In genomic region chr13:51842191-51842590, GRCm38 (mm10) we compare ENCODE assay signal across 10 mouse cellular contexts. TPM values are rescaled to one million over a fixed set of nuclear protein-coding genes. Genes with fewer than 3 reads are reported as not detected.
DNase-seq lines count a peak whose midpoint lies in the region; ATAC-seq and TF ChIP-seq lines count a peak whose summit lies in the region.
"Had no signal": no experiment of that assay in that cellular context is flagged by ENCODE, and none has a peak within 500 bp of the region (broad histone marks: within the 10 kb centered on the region; RNA-seq: fewer than 3 reads in every experiment).

No protein-coding gene starts in this region.

- no peaks in the 10 kb centered on the region for H3K9me3 ChIP-seq in forebrain, embryonic 11.5 days (ENCODE audit: control insufficient read depth, low read length)
- H3K9me3 ChIP-seq in forebrain, postnatal 0 days (ENCODE audit: low read length) = no peaks in the 10 kb centered on the region
- no peaks in the 10 kb centered on the region for H3K9me3 ChIP-seq in megakaryocyte, embryonic 14.5 days
- H3K9me3 ChIP-seq in intestine, embryonic 16.5 days (ENCODE audit: control insufficient read depth, low read length) = no peaks in the 10 kb centered on the region
- no peaks in the 10 kb centered on the region for H3K9me3 ChIP-seq in neural tube, embryonic 13.5 days

- H3K27ac ChIP-seq in forebrain, embryonic 11.5 days (ENCODE audit: low read depth, low read length) = peak overlapping the region; percentile 50
- no peak overlapping the region for H3K27ac ChIP-seq in forebrain, postnatal 0 days (ENCODE audit: low read depth, low read length)
- no peak overlapping the region for H3K27ac ChIP-seq in intestine, embryonic 16.5 days (ENCODE audit: low read length)
- H3K27ac ChIP-seq in neural tube, embryonic 13.5 days (replicated peaks) = no peak overlapping the region

- no peak for TF ChIP-seq CTCF in forebrain, postnatal 0 days (IDR thresholded peaks at IDR 0.05; ENCODE audit: low read depth)

- 1% methylated on average over 5 of the region's 5 CpGs for WGBS in forebrain, embryonic 11.5 days
- 10% methylated on average over 5 of the region's 5 CpGs for WGBS in forebrain, postnatal 0 days
- 33% methylated on average over 5 of the region's 5 CpGs for WGBS in intestine, embryonic 16.5 days
- 5% methylated on average over 5 of the region's 5 CpGs for WGBS in neural tube, embryonic 13.5 days

- peaks cover 47% of the 10 kb centered on the region for H3K27me3 ChIP-seq in forebrain, embryonic 11.5 days (ENCODE audit: control insufficient read depth, insufficient read depth, low read length)
- H3K27me3 ChIP-seq in forebrain, postnatal 0 days (ENCODE audit: insufficient read depth, low read length) = peaks cover 12% of the 10 kb centered on the region; the same call in 1 of the 2 replicates
- no peaks in the 10 kb centered on the region for H3K27me3 ChIP-seq in megakaryocyte, embryonic 14.5 days (replicated peaks)
- peaks cover 5% of the 10 kb centered on the region for H3K27me3 ChIP-seq in intestine, embryonic 16.5 days (replicated peaks; ENCODE audit: control insufficient read depth, insufficient read depth, low read length)
- H3K27me3 ChIP-seq in neural tube, embryonic 13.5 days = peaks cover 67% of the 10 kb centered on the region

- peaks cover 19% of the 10 kb centered on the region for H3K4me1 ChIP-seq in forebrain, embryonic 11.5 days (replicated peaks; ENCODE audit: control insufficient read depth, insufficient read depth, low read length)
- H3K4me1 ChIP-seq in forebrain, postnatal 0 days (ENCODE audit: insufficient read depth) = no peaks in the 10 kb centered on the region
- H3K4me1 ChIP-seq in megakaryocyte, embryonic 14.5 days = peaks cover 83% of the 10 kb centered on the region
- H3K4me1 ChIP-seq in intestine, embryonic 16.5 days (ENCODE audit: control insufficient read depth, insufficient read depth, low read length) = peaks cover 16% of the 10 kb centered on the region
- H3K4me1 ChIP-seq in neural tube, embryonic 13.5 days (replicated peaks) = peaks cover 36% of the 10 kb centered on the region

- no peak for ATAC-seq in forebrain, embryonic 11.5 days (replicated peaks; ENCODE audit: low FRiP score)
- no peak for ATAC-seq in forebrain, postnatal 0 days
- ATAC-seq in megakaryocyte, adult 5-6 weeks (ENCODE audit: poor library complexity, severe bottlenecking) = no peak
- no peak for ATAC-seq in intestine, embryonic 16.5 days
- ATAC-seq in neural tube, embryonic 13.5 days (ENCODE audit: low read depth) = no peak

- no peaks in the 10 kb centered on the region for H3K36me3 ChIP-seq in forebrain, embryonic 11.5 days (ENCODE audit: control insufficient read depth, insufficient read depth, low read length)
- H3K36me3 ChIP-seq in forebrain, postnatal 0 days (ENCODE audit: insufficient read depth) = no peaks in the 10 kb centered on the region
- H3K36me3 ChIP-seq in megakaryocyte, embryonic 14.5 days (replicated peaks; ENCODE audit: low read length) = peaks cover 6% of the 10 kb centered on the region
- no peaks in the 10 kb centered on the region for H3K36me3 ChIP-seq in intestine, embryonic 16.5 days (ENCODE audit: control insufficient read depth, insufficient read depth, low read length)
- no peaks in the 10 kb centered on the region for H3K36me3 ChIP-seq in neural tube, embryonic 13.5 days

- H3K4me3 ChIP-seq in forebrain, embryonic 11.5 days (ENCODE audit: low read depth, low read length) = no peak overlapping the region
- no peak overlapping the region for H3K4me3 ChIP-seq in forebrain, postnatal 0 days (ENCODE audit: low read depth, low read length)
- peak overlapping the region; percentile 92 for H3K4me3 ChIP-seq in megakaryocyte, embryonic 14.5 days (replicated peaks)
- no peak overlapping the region for H3K4me3 ChIP-seq in intestine, embryonic 16.5 days (ENCODE audit: low read length)
- H3K4me3 ChIP-seq in neural tube, embryonic 13.5 days = no peak overlapping the region

- DNase-seq in forebrain, embryonic 11.5 days (ENCODE audit: low spot score) = peak; percentile 74
- no peak for DNase-seq in forebrain, postnatal 0 days
- DNase-seq in gastrocnemius, adult 8-10 months (ENCODE audit: low spot score in 2 of 2) = no peak
- DNase-seq in c-Kit-positive CD71-positive TER-119-positive erythroid progenitor cells, embryonic 14.5 days (ENCODE audit: low spot score) = no peak
- DNase-seq: right cerebral cortex, postnatal 14 days; thymus, postnatal 4 days had no signal

- peak overlapping the region; percentile 26; the same call in 1 of the 2 replicates for H3K4me2 ChIP-seq in forebrain, embryonic 11.5 days (ENCODE audit: low read depth, low read length, severe bottlenecking)
- no peak overlapping the region for H3K4me2 ChIP-seq in forebrain, postnatal 0 days (ENCODE audit: low read depth)
- H3K4me2 ChIP-seq in intestine, embryonic 16.5 days (ENCODE audit: low read depth, low read length) = peak overlapping the region; percentile 33; the same call in 1 of the 2 replicates
- peak overlapping the region; percentile 15; the same call in 1 of the 2 replicates for H3K4me2 ChIP-seq in neural tube, embryonic 13.5 days

- no peak overlapping the region for H3K9ac ChIP-seq in forebrain, embryonic 11.5 days (ENCODE audit: low read length)
- H3K9ac ChIP-seq in forebrain, postnatal 0 days = no peak overlapping the region
- H3K9ac ChIP-seq in intestine, embryonic 16.5 days (ENCODE audit: low read depth, low read length) = no peak overlapping the region
- no peak overlapping the region for H3K9ac ChIP-seq in neural tube, embryonic 13.5 days

RNA-seq across cellular contexts. Expression of gene Gadd45g, which starts 4.3 kb away (rescaled TPM):
- 157 and 169 TPM in 2 replicates for polyA plus RNA-seq in forebrain, embryonic 11.5 days (2014; fragmentation: Nextera tagmentation; extraction: Ambion mirVana)
- total RNA-seq in forebrain, postnatal 0 days (2014; rRNA removed) = 13.8 and 13.9 TPM in 2 replicates
- polyA plus RNA-seq in forebrain, postnatal 0 days (2015; fragmentation: Nextera tagmentation; extraction: Ambion mirVana) = 34.3 and 35.1 TPM in 2 replicates
- polyA plus RNA-seq in megakaryocyte, embryonic 14.5 days (2012; ENCODE audit: insufficient read depth, low replicate concordance) = 115 and 668 TPM in 2 replicates
- 2.6 and 4.4 TPM in 2 replicates for total RNA-seq in megakaryocyte, adult 5-6 weeks (2015)
- total RNA-seq in megakaryocyte, adult 5-6 weeks (2017) = 8.7 and 11.2 TPM in 2 replicates
- polyA plus RNA-seq in intestine, embryonic 16.5 days (2015; fragmentation: Nextera tagmentation; extraction: Ambion mirVana) = 36.4 and 40.8 TPM in 2 replicates
- 96.7 and 118 TPM in 2 replicates for polyA plus RNA-seq in neural tube, embryonic 13.5 days (2015; fragmentation: Nextera tagmentation; extraction: Ambion mirVana)
- total RNA-seq in gastrocnemius, adult 8-10 months (2022) = 10 to 100 TPM; 18.1 to 74.5 (median 34.4) TPM

RNA-seq across cellular contexts. Expression of gene Sema4d, which starts 48.6 kb away (rescaled TPM):
- 8.3 and 8.4 TPM in 2 replicates for polyA plus RNA-seq in forebrain, embryonic 11.5 days (2014; fragmentation: Nextera tagmentation; extraction: Ambion mirVana)
- 10.2 and 16.5 TPM in 2 replicates for total RNA-seq in forebrain, postnatal 0 days (2014; rRNA removed)
- polyA plus RNA-seq in forebrain, postnatal 0 days (2015; fragmentation: Nextera tagmentation; extraction: Ambion mirVana) = 9.8 and 14.2 TPM in 2 replicates
- 55.2 and 58.6 TPM in 2 replicates for polyA plus RNA-seq in megakaryocyte, embryonic 14.5 days (2012; ENCODE audit: insufficient read depth, low replicate concordance)
- total RNA-seq in megakaryocyte, adult 5-6 weeks (2015) = 99.8 and 110 TPM in 2 replicates
- total RNA-seq in megakaryocyte, adult 5-6 weeks (2017) = 54.1 and 66.6 TPM in 2 replicates
- 5.7 and 5.9 TPM in 2 replicates for polyA plus RNA-seq in intestine, embryonic 16.5 days (2015; fragmentation: Nextera tagmentation; extraction: Ambion mirVana)
- 14.3 TPM in 2 replicates for polyA plus RNA-seq in neural tube, embryonic 13.5 days (2015; fragmentation: Nextera tagmentation; extraction: Ambion mirVana)
- total RNA-seq in gastrocnemius, adult 8-10 months (2022) = 100 to 1,000 TPM; 127 to 151 (median 139) TPM
